Mouse (Mus musculus) heart, embryonic 14.5 days (tissue): ENCODE results near the gene Col4a6. TPM values are rescaled to one million over a fixed set of nuclear protein-coding genes. Genes with fewer than 3 reads are reported as not detected.

Source experiments
- ATAC-seq: fragments of 200-750 bp; cut with Nextera tagmentation; 2 replicates; pipeline ENCODE4 v1.8.0; 2017; ENCODE audit warnings: low read depth, moderate TSS enrichment; ENCODE audit not compliant: insufficient number of reproducible peaks, insufficient read depth, low FRiP score
- H3K27ac ChIP-seq, 2 experiments: fragments of 200-500 bp in 1 of 2; fragments of 300-500 bp in 1 of 2; sonication (generic) in 1 of 2; replicated peaks in 1 of 2; 2 replicates each; pipeline ENCODE4 v1.5.1; 2012 to 2014; ENCODE audit warnings: low read depth in 2 of 2, low read length in 2 of 2, control low read depth in 1 of 2, mild to moderate bottlenecking in 1 of 2, mixed read lengths in 1 of 2; ENCODE audit not compliant: control insufficient read depth in 1 of 2, insufficient read depth in 1 of 2
- H3K27me3 ChIP-seq: fragments of 300-500 bp; sonication (generic); 2 replicates; pipeline ENCODE4 v1.6.1; 2014; ENCODE audit warnings: mild to moderate bottlenecking, low read length, control low read depth; ENCODE audit not compliant: control insufficient read depth, insufficient read depth
- H3K36me3 ChIP-seq: fragments of 300-500 bp; sonication (generic); 2 replicates; pipeline ENCODE4 v1.6.1; 2014; ENCODE audit warnings: mild to moderate bottlenecking, control low read depth, low read length, mixed read lengths; ENCODE audit not compliant: control insufficient read depth, insufficient read depth
- H3K4me1 ChIP-seq, 2 experiments: fragments of 200-500 bp in 1 of 2; fragments of 300-500 bp in 1 of 2; sonication (generic) in 1 of 2; 2 replicates each; pipeline ENCODE4 v1.6.1; 2012 to 2014; ENCODE audit warnings: low read length in 2 of 2, control low read depth in 1 of 2, mixed read lengths in 1 of 2; ENCODE audit not compliant: control insufficient read depth in 2 of 2, insufficient read depth in 2 of 2
- H3K4me2 ChIP-seq: fragments of 300-500 bp; sonication (generic); 2 replicates; pipeline ENCODE4 v1.6.1; 2014; ENCODE audit warnings: mild to moderate bottlenecking, low read length
- H3K4me3 ChIP-seq, 2 experiments: fragments of 200-500 bp in 1 of 2; fragments of 300-500 bp in 1 of 2; sonication (generic) in 1 of 2; 2 replicates each; pipeline ENCODE4 v1.5.1; 2012 to 2014; ENCODE audit warnings: low read length in 2 of 2, mild to moderate bottlenecking in 2 of 2, control low read depth in 1 of 2, low read depth in 1 of 2, moderate library complexity in 1 of 2; ENCODE audit not compliant: control insufficient read depth in 1 of 2, insufficient read depth in 1 of 2
- H3K9ac ChIP-seq: fragments of 300-500 bp; sonication (generic); 2 replicates; pipeline ENCODE4 v1.6.1; 2014; ENCODE audit warnings: mild to moderate bottlenecking, low read length
- H3K9me3 ChIP-seq: fragments of 300-500 bp; sonication (generic); 2 replicates; pipeline ENCODE4 v1.6.1; 2016; ENCODE audit warnings: low read length, control low read depth; ENCODE audit not compliant: control insufficient read depth
- WGBS: fragments of 180-500 bp; shearing (Covaris S2); extraction: QIAGEN DNeasy Blood & Tissue Kit; methylation state at CpG from one replicate; pipeline ENCODE4 v1.1.7; 2014; 5-methylcytosine and 5-hydroxymethylcytosine counted together
- polyA plus RNA-seq: library from polyadenylated mRNA; unstranded; fragments of >200 nt; fragmentation: Nextera tagmentation; extraction: Ambion mirVana; gene quantifications from 2 replicates; pipeline ENCODE4 v1.2.1, GENCODE M21; 2014

The Col4a6 gene
- polyA plus RNA-seq, 1 experiment from 2014 or later: 6.3 TPM

- Histone ChIP-seq H3K4me1 (no peaks in the 10 kb centered on the region), H3K27ac (no peak overlapping the region), H3K4me3 (no peak overlapping the region), H3K4me2 (no peak overlapping the region), H3K9ac (no peak overlapping the region), H3K27me3 (no peaks in the 10 kb centered on the region; the same call in 1 of the 2 replicates), H3K9me3 (no peaks in the 10 kb centered on the region), H3K36me3 (no peaks in the 10 kb centered on the region)
- WGBS: 33% methylated on average over 4 of the region's 4 CpGs
- ATAC-seq: no peak
Observed at GRCm38 (mm10) chrX:141158160-141158559, 315.7 kb downstream of the Col4a6 start.

DNA sequence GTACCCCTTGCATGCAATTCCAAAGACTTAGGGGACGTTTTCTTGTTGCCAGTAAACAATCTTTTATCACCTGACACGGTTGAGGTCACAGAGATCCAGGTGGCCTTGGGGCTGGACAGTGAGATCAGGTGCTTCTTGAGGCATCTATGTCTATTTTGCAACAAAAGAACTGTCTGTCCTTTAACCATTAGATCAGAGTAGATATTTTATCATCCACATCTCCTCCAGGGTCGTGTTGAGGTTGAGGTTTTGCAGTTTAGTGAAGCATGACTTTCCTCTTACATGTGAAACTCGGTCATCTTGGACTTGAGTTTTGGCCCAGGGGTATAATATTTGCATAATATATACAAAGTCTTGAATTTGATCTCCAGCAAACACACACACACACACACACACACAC, 316.2 kb downstream of the Col4a6 start:
- H3K4me3 ChIP-seq: no peak overlapping the region
- no peaks in the 10 kb centered on the region for H3K9me3 ChIP-seq
- ATAC-seq: no peak
- no peak overlapping the region for H3K9ac ChIP-seq
- 51% methylated on average over 4 of the region's 4 CpGs for WGBS
- no peaks in the 10 kb centered on the region; the same call in 1 of the 2 replicates for H3K27me3 ChIP-seq
- H3K4me1 ChIP-seq: no peaks in the 10 kb centered on the region
- H3K4me2 ChIP-seq: no peak overlapping the region
- no peak overlapping the region for H3K27ac ChIP-seq
- no peaks in the 10 kb centered on the region for H3K36me3 ChIP-seq

DNA sequence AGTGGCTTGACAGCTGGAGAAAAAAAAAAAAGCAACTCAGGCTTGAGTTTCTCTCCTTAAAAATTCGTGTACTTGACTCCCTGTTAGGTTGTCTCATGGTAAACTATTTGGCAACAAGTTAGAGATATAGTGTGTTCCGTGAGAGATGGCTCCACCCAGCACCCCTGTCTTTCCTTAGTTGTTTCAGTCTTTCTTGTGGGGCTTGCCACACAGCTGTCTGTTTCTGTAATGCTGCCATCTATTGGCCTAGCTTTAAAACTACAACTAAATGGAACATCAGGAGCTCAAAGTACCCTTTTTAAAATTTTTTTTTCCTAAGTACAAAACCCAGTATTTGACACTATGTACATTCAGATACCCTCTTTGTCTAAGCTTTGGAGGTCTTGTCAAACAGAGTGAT, 317.2 kb downstream of the Col4a6 start:
- H3K9ac ChIP-seq: no peak overlapping the region
- H3K4me2 ChIP-seq: no peak overlapping the region
- H3K27ac ChIP-seq: no peak overlapping the region
- no peaks in the 10 kb centered on the region for H3K4me1 ChIP-seq
- no peaks in the 10 kb centered on the region for H3K36me3 ChIP-seq
- no peak for ATAC-seq
- H3K9me3 ChIP-seq: no peaks in the 10 kb centered on the region
- 8% methylated on average over 2 of the region's 2 CpGs for WGBS
- no peaks in the 10 kb centered on the region; the same call in 1 of the 2 replicates for H3K27me3 ChIP-seq
- no peak overlapping the region for H3K4me3 ChIP-seq

- H3K4me1 ChIP-seq: no peaks in the 10 kb centered on the region
- peaks cover 10% of the 10 kb centered on the region for H3K27me3 ChIP-seq
- no peak overlapping the region for H3K4me3 ChIP-seq
- no peak for ATAC-seq
- H3K27ac ChIP-seq: no peak overlapping the region
- H3K4me2 ChIP-seq: no peak overlapping the region
- H3K9me3 ChIP-seq: no peaks in the 10 kb centered on the region
- no peaks in the 10 kb centered on the region for H3K36me3 ChIP-seq
- no peak overlapping the region for H3K9ac ChIP-seq
Observed at GRCm38 (mm10) chrX:141151182-141151581, 322.7 kb downstream of the Col4a6 start.

DNA sequence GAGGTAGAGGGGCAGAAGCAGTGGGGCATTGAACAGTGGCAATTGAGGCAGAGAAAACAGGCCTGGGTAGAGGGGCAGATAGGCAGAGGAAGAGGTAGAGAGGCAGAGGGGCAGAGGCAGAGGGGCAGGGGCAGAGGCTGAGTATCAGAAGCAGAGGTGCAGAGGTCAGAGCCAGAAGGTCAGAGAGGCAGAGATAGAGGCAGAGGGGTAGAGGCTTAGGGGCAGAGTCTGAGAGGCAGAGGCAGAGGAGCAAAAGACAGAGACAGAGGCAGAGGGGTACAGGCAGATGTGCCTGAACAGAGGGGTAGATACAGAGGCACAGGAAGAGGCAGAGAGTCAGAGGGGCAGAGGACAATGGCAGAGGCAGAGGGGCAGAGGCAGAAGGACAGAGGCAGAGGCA, 323.6 kb downstream of the Col4a6 start:
- Histone ChIP-seq H3K4me2 (no peak overlapping the region), H3K27ac (no peak overlapping the region)

DNA sequence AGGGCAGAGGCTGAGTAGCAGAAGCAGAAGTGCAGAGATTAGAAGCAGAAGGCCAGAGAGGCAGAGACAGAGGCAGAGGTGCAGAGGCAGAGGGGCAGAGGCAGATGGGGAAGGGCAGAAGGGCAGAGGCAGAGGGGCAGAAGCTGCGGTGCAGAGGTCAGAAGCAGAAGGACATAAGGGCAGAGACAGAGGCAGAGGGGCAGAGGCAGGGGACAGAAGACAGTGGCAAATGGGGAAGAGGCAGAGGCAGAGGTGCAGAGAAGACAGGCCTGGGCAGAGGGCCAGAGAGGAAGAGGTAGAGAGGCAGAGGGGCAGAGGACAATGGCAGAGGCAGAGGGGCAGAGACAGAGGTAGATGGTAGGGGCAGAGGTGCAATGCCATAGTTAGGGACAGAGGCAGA, 324.2 kb downstream of the Col4a6 start:
- WGBS: 86% methylated on average over 1 of the region's 1 CpGs
- Histone ChIP-seq H3K4me3 (no peak overlapping the region), H3K9ac (no peak overlapping the region), H3K4me1 (no peaks in the 10 kb centered on the region), H3K27ac (no peak overlapping the region), H3K4me2 (no peak overlapping the region), H3K9me3 (no peaks in the 10 kb centered on the region), H3K27me3 (peaks cover 10% of the 10 kb centered on the region; the same call in 1 of the 2 replicates), H3K36me3 (no peaks in the 10 kb centered on the region)
- no peak for ATAC-seq

More for the DNA sequence above, 323.6 kb downstream of the Col4a6 start:
- no peak for ATAC-seq
- Histone ChIP-seq H3K4me3 (no peak overlapping the region), H3K4me1 (no peaks in the 10 kb centered on the region), H3K9ac (no peak overlapping the region), H3K27me3 (peaks cover 10% of the 10 kb centered on the region; the same call in 1 of the 2 replicates), H3K9me3 (no peaks in the 10 kb centered on the region), H3K36me3 (no peaks in the 10 kb centered on the region)

Other genes starting within 250 kb of the Col4a6 start
- gene Col4a5, start 1.3 kb upstream of the Col4a6 start, polyA plus RNA-seq: 40.2 and 52.8 TPM in 2 replicates